In genomic region chr11:81239091-81239490, GRCm38 (mm10) we compare ENCODE assay signal across 22 mouse cellular contexts.
A peak's percentile ranks its signal among the peaks of the same experiment; 100 is the strongest.
DNase-seq lines count a peak whose midpoint lies in the region; ATAC-seq lines count a peak whose summit lies in the region.
"Had no signal": no experiment of that assay in that cellular context is flagged by ENCODE, and none has a peak within 500 bp of the region (broad histone marks: within the 10 kb centered on the region; RNA-seq: fewer than 3 reads in every experiment).

No protein-coding gene starts in this region.

- no peaks in the 10 kb centered on the region for H3K36me3 ChIP-seq in heart, embryonic 12.5 days
- H3K36me3 ChIP-seq in intestine, embryonic 15.5 days, result no peaks in the 10 kb centered on the region
- H3K36me3 ChIP-seq: heart, embryonic 10.5 days; hindbrain, embryonic 12.5 days; limb, embryonic 15.5 days; liver, embryonic 15.5 days; midbrain, embryonic 15.5 days; neural tube, embryonic 15.5 days had no signal

- WGBS in heart, embryonic 12.5 days, result 46% methylated on average over 2 of the region's 2 CpGs
- WGBS in intestine, embryonic 15.5 days, result 61% methylated on average over 2 of the region's 2 CpGs

- H3K27me3 ChIP-seq in heart, embryonic 12.5 days (replicated peaks), result no peaks in the 10 kb centered on the region
- H3K27me3 ChIP-seq in intestine, embryonic 15.5 days (replicated peaks), result no peaks in the 10 kb centered on the region
- H3K27me3 ChIP-seq: hindbrain, embryonic 12.5 days; limb, embryonic 15.5 days; liver, embryonic 15.5 days; megakaryocyte, embryonic 14.5 days; midbrain, embryonic 15.5 days; neural tube, embryonic 15.5 days had no signal

- DNase-seq in heart, adult 11 months, result peak; percentile 86
- peak; percentile 17 for DNase-seq in right cerebral cortex, adult 18-20 months
- DNase-seq in right cerebral cortex, postnatal 25 days, result no peak
- peak; percentile 52 for DNase-seq in layer of hippocampus, adult 9-11 months
- DNase-seq in right cerebral cortex, adult 2 months (ENCODE audit: low spot score in 2 of 2), result no peak
- DNase-seq: adrenal gland, adult 8-10 months; cerebellum, postnatal 10 days; kidney, adult 9 months; right cerebral cortex, postnatal 4 days had no signal

- no peak overlapping the region for H3K9ac ChIP-seq in heart, embryonic 12.5 days
- H3K9ac ChIP-seq in intestine, embryonic 15.5 days, result no peak overlapping the region
- H3K9ac ChIP-seq: hindbrain, embryonic 12.5 days; limb, embryonic 15.5 days; liver, embryonic 15.5 days; midbrain, embryonic 15.5 days; neural tube, embryonic 15.5 days had no signal

- ATAC-seq in heart, embryonic 12.5 days (ENCODE audit: insufficient number of reproducible peaks, low FRiP score), result no peak
- ATAC-seq in intestine, embryonic 15.5 days, result no peak
- ATAC-seq: forebrain, embryonic 14.5 days; inflammation-experienced regulatory T-cells, adult 6 months; midbrain, embryonic 15.5 days; Patski had no signal

- no peaks in the 10 kb centered on the region for H3K4me1 ChIP-seq in heart, embryonic 12.5 days (replicated peaks)
- no peaks in the 10 kb centered on the region for H3K4me1 ChIP-seq in intestine, embryonic 15.5 days (replicated peaks)
- H3K4me1 ChIP-seq: heart, embryonic 10.5 days; hindbrain, embryonic 12.5 days; limb, embryonic 15.5 days; liver, embryonic 15.5 days; megakaryocyte, embryonic 14.5 days; midbrain, embryonic 15.5 days; neural tube, embryonic 15.5 days had no signal

- no peak overlapping the region for H3K27ac ChIP-seq in heart, embryonic 12.5 days (ENCODE audit: poor library complexity, severe bottlenecking)
- no peak overlapping the region for H3K27ac ChIP-seq in intestine, embryonic 15.5 days
- H3K27ac ChIP-seq: heart, embryonic 10.5 days; hindbrain, embryonic 12.5 days; limb, embryonic 15.5 days; liver, embryonic 15.5 days; midbrain, embryonic 15.5 days; neural tube, embryonic 15.5 days had no signal

- no peaks in the 10 kb centered on the region for H3K9me3 ChIP-seq in heart, embryonic 12.5 days (replicated peaks)
- no peaks in the 10 kb centered on the region for H3K9me3 ChIP-seq in intestine, embryonic 15.5 days
- H3K9me3 ChIP-seq: heart, embryonic 10.5 days; hindbrain, embryonic 12.5 days; limb, embryonic 15.5 days; liver, embryonic 15.5 days; midbrain, embryonic 15.5 days; neural tube, embryonic 15.5 days had no signal

- no peak overlapping the region for H3K4me2 ChIP-seq in heart, embryonic 12.5 days
- H3K4me2 ChIP-seq in intestine, embryonic 15.5 days (replicated peaks), result no peak overlapping the region
- H3K4me2 ChIP-seq: hindbrain, embryonic 12.5 days; limb, embryonic 15.5 days; liver, embryonic 15.5 days; midbrain, embryonic 15.5 days; neural tube, embryonic 15.5 days had no signal

- no peak overlapping the region for H3K4me3 ChIP-seq in heart, embryonic 12.5 days
- H3K4me3 ChIP-seq in intestine, embryonic 15.5 days (replicated peaks), result no peak overlapping the region
- H3K4me3 ChIP-seq: erythroblast, embryonic 14.5 days; heart, embryonic 10.5 days; hindbrain, embryonic 12.5 days; limb, embryonic 15.5 days; liver, embryonic 15.5 days; megakaryocyte, embryonic 14.5 days; midbrain, embryonic 15.5 days; neural tube, embryonic 15.5 days had no signal

Comparison
In these comparisons a context has a peak if more than half of its experiments do, and no peak if none do; other contexts are left out.
1. DNase-seq: peak in heart, adult 11 months (single experiment), right cerebral cortex, adult 18-20 months (single experiment) and layer of hippocampus, adult 9-11 months (single experiment); none in right cerebral cortex, postnatal 25 days (single experiment) and right cerebral cortex, adult 2 months (0 of 2).